Mouse (Mus musculus): ENCODE results near the gene Rnaseh2b. TPM values are rescaled to one million over a fixed set of nuclear protein-coding genes. Genes with fewer than 3 reads are reported as not detected.

Gene Rnaseh2b
- polyA plus RNA-seq, 1 experiment from 2014 or later = 76.1 TPM

GRCm38 (mm10) chr14:62324943-62325342, 32.6 kb downstream of the Rnaseh2b start:
- WGBS = 90% methylated on average over 5 of the region's 5 CpGs
- DNase-seq (ENCODE audit: low spot score) = no peak

GRCm38 (mm10) chr14:62326026-62326425, 33.6 kb downstream of the Rnaseh2b start:
- H3K9me3 ChIP-seq (replicated peaks) = no peaks in the 10 kb centered on the region
- DNase-seq (ENCODE audit: low spot score) = no peak
- no peak overlapping the region for H3K4me3 ChIP-seq
- H3K27me3 ChIP-seq (ENCODE audit: low read depth, poor library complexity, severe bottlenecking) = no peaks in the 10 kb centered on the region
- WGBS = 88% methylated on average over 3 of the region's 3 CpGs
- H3K4me1 ChIP-seq = peaks cover 40% of the 10 kb centered on the region
- H3K27ac ChIP-seq (replicated peaks) = no peak overlapping the region
- no peaks in the 10 kb centered on the region for H3K36me3 ChIP-seq

More at GRCm38 (mm10) chr14:62324943-62325342, 32.6 kb downstream of the Rnaseh2b start:
- Histone ChIP-seq H3K27ac (replicated peaks) (no peak overlapping the region), H3K4me1 (peaks cover 33% of the 10 kb centered on the region), H3K9me3 (replicated peaks) (no peaks in the 10 kb centered on the region), H3K4me3 (no peak overlapping the region), H3K36me3 (no peaks in the 10 kb centered on the region), H3K27me3 (ENCODE audit: low read depth, poor library complexity, severe bottlenecking) (no peaks in the 10 kb centered on the region)

- Histone ChIP-seq H3K9me3 (replicated peaks) (no peaks in the 10 kb centered on the region), H3K4me1 (peaks cover 46% of the 10 kb centered on the region), H3K27ac (replicated peaks) (peak overlapping the region; percentile 33; the same call in 1 of the 2 replicates), H3K27me3 (ENCODE audit: low read depth, poor library complexity, severe bottlenecking) (no peaks in the 10 kb centered on the region), H3K4me3 (no peak overlapping the region), H3K36me3 (no peaks in the 10 kb centered on the region)
- WGBS = 26% methylated on average over 2 of the region's 2 CpGs
- DNase-seq (ENCODE audit: low spot score) = no peak
Observed at GRCm38 (mm10) chr14:62327171-62327570, 34.8 kb downstream of the Rnaseh2b start.

GRCm38 (mm10) chr14:62328606-62329005, 36.2 kb downstream of the Rnaseh2b start:
- no peaks in the 10 kb centered on the region for H3K9me3 ChIP-seq (replicated peaks)
- H3K4me1 ChIP-seq = peaks cover 52% of the 10 kb centered on the region
- 45% methylated on average over 6 of the region's 6 CpGs for WGBS
- no peaks in the 10 kb centered on the region for H3K27me3 ChIP-seq (ENCODE audit: low read depth, poor library complexity, severe bottlenecking)
- no peak overlapping the region for H3K4me3 ChIP-seq
- DNase-seq (ENCODE audit: low spot score) = no peak
- H3K27ac ChIP-seq (replicated peaks) = no peak overlapping the region
- no peaks in the 10 kb centered on the region for H3K36me3 ChIP-seq

- H3K27ac ChIP-seq (replicated peaks) = no peak overlapping the region
- DNase-seq (ENCODE audit: low spot score) = no peak
- peaks cover 59% of the 10 kb centered on the region for H3K4me1 ChIP-seq
Observed at GRCm38 (mm10) chr14:62329631-62330030, 37.2 kb downstream of the Rnaseh2b start.

GRCm38 (mm10) chr14:62331457-62331856, 39.1 kb downstream of the Rnaseh2b start:
- Histone ChIP-seq H3K9me3 (replicated peaks) (no peaks in the 10 kb centered on the region), H3K4me3 (peak overlapping the region; percentile 77), H3K27me3 (ENCODE audit: low read depth, poor library complexity, severe bottlenecking) (no peaks in the 10 kb centered on the region), H3K27ac (replicated peaks) (peak overlapping the region; percentile 94), H3K36me3 (peaks cover 7% of the 10 kb centered on the region; the same call in 1 of the 2 replicates), H3K4me1 (peaks cover 53% of the 10 kb centered on the region)
- WGBS = 17% methylated on average over 6 of the region's 6 CpGs
- DNase-seq (ENCODE audit: low spot score) = peak; percentile 22

More at GRCm38 (mm10) chr14:62329631-62330030, 37.2 kb downstream of the Rnaseh2b start:
- Histone ChIP-seq H3K36me3 (no peaks in the 10 kb centered on the region), H3K4me3 (no peak overlapping the region), H3K27me3 (ENCODE audit: low read depth, poor library complexity, severe bottlenecking) (no peaks in the 10 kb centered on the region), H3K9me3 (replicated peaks) (no peaks in the 10 kb centered on the region)
- WGBS = 91% methylated on average over 3 of the region's 3 CpGs

GRCm38 (mm10) chr14:62331866-62332619, 39.7 kb downstream of the Rnaseh2b start:
- under 1% methylated on average over 62 of the region's 62 CpGs for WGBS
- H3K27ac ChIP-seq (replicated peaks) = peak overlapping the region; percentile 94
- no peaks in the 10 kb centered on the region for H3K9me3 ChIP-seq (replicated peaks)
- H3K27me3 ChIP-seq (ENCODE audit: low read depth, poor library complexity, severe bottlenecking) = no peaks in the 10 kb centered on the region
- peak; percentile 87 for DNase-seq (ENCODE audit: low spot score)
- H3K4me3 ChIP-seq = peak overlapping the region; percentile 77
- H3K36me3 ChIP-seq = peaks cover 7% of the 10 kb centered on the region; the same call in 1 of the 2 replicates
- peaks cover 47% of the 10 kb centered on the region for H3K4me1 ChIP-seq

GRCm38 (mm10) chr14:62333909-62334687, 41.7 kb downstream of the Rnaseh2b start:
- H3K36me3 ChIP-seq = peaks cover 14% of the 10 kb centered on the region
- no peaks in the 10 kb centered on the region for H3K9me3 ChIP-seq (replicated peaks)
- WGBS = 77% methylated on average over 9 of the region's 9 CpGs
- no peak overlapping the region; the same call in 1 of the 2 replicates for H3K4me3 ChIP-seq
- peak overlapping the region; percentile 17; the same call in 1 of the 2 replicates for H3K27ac ChIP-seq (replicated peaks)
- DNase-seq (ENCODE audit: low spot score) = no peak
- H3K4me1 ChIP-seq = peaks cover 34% of the 10 kb centered on the region
- no peaks in the 10 kb centered on the region for H3K27me3 ChIP-seq (ENCODE audit: low read depth, poor library complexity, severe bottlenecking)

- no peaks in the 10 kb centered on the region for H3K27me3 ChIP-seq (ENCODE audit: low read depth, poor library complexity, severe bottlenecking)
- 92% methylated on average over 1 of the region's 1 CpGs for WGBS
- H3K9me3 ChIP-seq (replicated peaks) = no peaks in the 10 kb centered on the region
- no peak overlapping the region for H3K27ac ChIP-seq (replicated peaks)
- no peak overlapping the region for H3K4me3 ChIP-seq
- no peak for DNase-seq (ENCODE audit: low spot score)
- H3K4me1 ChIP-seq = peaks cover 13% of the 10 kb centered on the region
- peaks cover 18% of the 10 kb centered on the region for H3K36me3 ChIP-seq
Observed at GRCm38 (mm10) chr14:62339196-62339595, 46.8 kb downstream of the Rnaseh2b start.

GRCm38 (mm10) chr14:62341887-62342642, 49.7 kb downstream of the Rnaseh2b start:
- Histone ChIP-seq H3K4me3 (no peak overlapping the region), H3K27ac (replicated peaks) (peak overlapping the region; percentile 69), H3K27me3 (ENCODE audit: low read depth, poor library complexity, severe bottlenecking) (no peaks in the 10 kb centered on the region), H3K9me3 (replicated peaks) (no peaks in the 10 kb centered on the region), H3K36me3 (peaks cover 11% of the 10 kb centered on the region; the same call in 1 of the 2 replicates), H3K4me1 (peaks cover 20% of the 10 kb centered on the region)
- 88% methylated on average over 8 of the region's 8 CpGs for WGBS
- DNase-seq (ENCODE audit: low spot score) = no peak

GRCm38 (mm10) chr14:62342643-62343144, 50.3 kb downstream of the Rnaseh2b start:
- no peak for DNase-seq (ENCODE audit: low spot score)
- Histone ChIP-seq H3K27me3 (ENCODE audit: low read depth, poor library complexity, severe bottlenecking) (no peaks in the 10 kb centered on the region), H3K4me3 (no peak overlapping the region), H3K36me3 (peaks cover 10% of the 10 kb centered on the region; the same call in 1 of the 2 replicates), H3K27ac (replicated peaks) (peak overlapping the region; percentile 69), H3K9me3 (replicated peaks) (no peaks in the 10 kb centered on the region), H3K4me1 (peaks cover 23% of the 10 kb centered on the region)
- 84% methylated on average over 10 of the region's 10 CpGs for WGBS

- H3K4me3 ChIP-seq = no peak overlapping the region
- H3K9me3 ChIP-seq (replicated peaks) = no peaks in the 10 kb centered on the region
- H3K36me3 ChIP-seq = peaks cover 19% of the 10 kb centered on the region
- DNase-seq (ENCODE audit: low spot score) = no peak
- no peak overlapping the region for H3K27ac ChIP-seq (replicated peaks)
- H3K4me1 ChIP-seq = peaks cover 23% of the 10 kb centered on the region
- H3K27me3 ChIP-seq (ENCODE audit: low read depth, poor library complexity, severe bottlenecking) = no peaks in the 10 kb centered on the region
- 74% methylated on average over 11 of the region's 11 CpGs for WGBS
Observed at GRCm38 (mm10) chr14:62346570-62346969, 54.2 kb downstream of the Rnaseh2b start.

Measured in midbrain, embryonic 10.5 days (tissue).